Mouse (Mus musculus): ENCODE results near the gene Rab9. TPM values are rescaled to one million over a fixed set of nuclear protein-coding genes. Genes with fewer than 3 reads are reported as not detected.
"Not testable (repeated sequence)": the region's sequence is repeated elsewhere in the genome, so short reads cannot be mapped to it uniquely, and the experiment has no call there.

Rab9 gene
- 43.3 and 44.8 TPM in 2 replicates for polyA plus RNA-seq (2016; fragmentation: Nextera tagmentation; extraction: Ambion mirVana)

DNA sequence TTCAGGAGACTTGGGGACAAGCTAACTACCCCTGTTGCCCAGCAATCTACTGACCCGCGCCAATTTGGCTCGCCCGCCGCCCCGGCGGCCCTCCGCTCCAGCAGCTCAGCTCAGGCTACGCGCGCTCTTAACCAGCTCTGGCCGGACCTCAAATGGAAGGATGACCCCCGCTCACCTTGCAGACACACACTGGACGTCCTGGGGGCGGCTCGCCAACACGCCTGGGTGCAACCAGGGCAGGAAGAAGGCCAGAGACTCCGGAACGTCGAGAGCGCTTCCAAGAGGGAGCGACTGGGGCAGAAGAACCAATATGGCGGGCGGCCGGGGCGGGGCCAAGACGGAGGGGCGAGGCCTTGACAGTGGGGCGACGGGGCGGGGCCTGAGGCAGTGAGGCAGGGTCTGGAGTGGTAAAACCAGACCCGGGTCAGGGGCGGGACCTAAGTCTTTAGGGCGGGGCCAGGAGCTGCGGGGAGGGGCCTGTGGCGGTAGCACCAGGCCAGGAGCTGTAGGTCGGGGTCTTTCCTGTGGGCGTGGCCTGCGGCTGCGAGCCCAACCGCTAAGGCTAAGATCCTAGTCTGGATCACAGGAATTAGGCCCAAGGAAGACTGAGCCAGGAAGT is at the start of gene Rab9:
Rab9 (minus strand) TSS at position 503 of the 619 bp plus-strand sequence.
- Histone ChIP-seq H3K36me3 (peaks cover 11% of the 10 kb centered on the region), H3K9me3 (no peaks in the 10 kb centered on the region), H3K27ac (peak within 1 kb of the TSS; percentile 92), H3K27me3 (ENCODE audit: insufficient read depth, poor library complexity, severe bottlenecking) (peaks cover 27% of the 10 kb centered on the region), H3K4me3 (peak within 1 kb of the TSS; percentile 66), H3K4me1 (replicated peaks) (no peaks in the 10 kb centered on the region)
- DNase-seq (ENCODE audit: low spot score) = peak; percentile 95
- 18% methylated on average over 41 of the region's 41 CpGs for WGBS

- no peak for DNase-seq (ENCODE audit: low spot score)
- H3K9me3 ChIP-seq = no peaks in the 10 kb centered on the region
- H3K27me3 ChIP-seq (ENCODE audit: insufficient read depth, poor library complexity, severe bottlenecking) = peaks cover 19% of the 10 kb centered on the region
- H3K4me3 ChIP-seq = no peak overlapping the region
- no peaks in the 10 kb centered on the region for H3K4me1 ChIP-seq (replicated peaks)
- 91% methylated on average over 3 of the region's 3 CpGs for WGBS
- no peaks in the 10 kb centered on the region for H3K36me3 ChIP-seq
- H3K27ac ChIP-seq = no peak overlapping the region
Observed at GRCm38 (mm10) chrX:166528126-166528525, 48.5 kb upstream of the Rab9 start.

DNA sequence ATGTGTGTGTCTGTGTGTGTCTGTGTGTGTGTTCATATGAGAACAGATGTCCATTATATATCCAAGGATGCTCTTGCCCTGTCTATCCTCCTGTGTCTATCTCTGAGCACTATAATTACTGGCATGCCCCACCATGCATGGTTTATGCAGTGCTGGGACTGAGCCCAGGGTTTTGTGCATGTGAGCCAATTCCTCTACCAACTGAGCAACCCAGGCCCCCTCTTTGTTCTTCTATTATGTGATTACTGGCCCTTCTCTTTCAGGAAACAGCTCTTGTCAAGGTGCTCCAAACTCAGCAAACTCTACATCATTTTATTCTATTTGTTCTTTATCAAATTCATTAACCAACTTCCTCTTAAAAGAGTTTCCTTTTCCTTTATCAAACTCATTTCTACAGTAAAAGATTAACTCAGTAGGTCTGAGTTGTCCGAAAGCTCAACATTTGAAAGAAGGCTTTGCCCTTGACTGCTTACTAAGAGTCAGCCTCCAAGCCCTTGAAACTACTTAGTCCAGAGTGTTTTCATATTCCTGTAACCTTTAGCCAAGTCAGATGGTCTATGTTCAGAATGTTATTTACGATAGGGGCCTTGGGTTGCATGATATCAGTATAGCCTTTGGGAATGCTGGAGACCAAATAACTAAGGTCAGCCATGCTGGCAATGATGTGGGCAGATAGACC is 46.1 kb upstream of the Rab9 start:
- H3K36me3 ChIP-seq = no peaks in the 10 kb centered on the region
- H3K27ac ChIP-seq = no peak overlapping the region
- 94% methylated on average over 2 of the region's 2 CpGs for WGBS
- H3K4me1 ChIP-seq (replicated peaks) = no peaks in the 10 kb centered on the region
- no peaks in the 10 kb centered on the region for H3K9me3 ChIP-seq
- no peak overlapping the region for H3K4me3 ChIP-seq
- peaks cover 23% of the 10 kb centered on the region for H3K27me3 ChIP-seq (ENCODE audit: insufficient read depth, poor library complexity, severe bottlenecking)
- DNase-seq (ENCODE audit: low spot score) = no peak

GRCm38 (mm10) chrX:166520782-166521181 is 41.1 kb upstream of the Rab9 start:
- WGBS = 81% methylated on average over 5 of the region's 5 CpGs
- H3K36me3 ChIP-seq = no peaks in the 10 kb centered on the region
- H3K27me3 ChIP-seq (ENCODE audit: insufficient read depth, poor library complexity, severe bottlenecking) = peaks cover 35% of the 10 kb centered on the region
- no peaks in the 10 kb centered on the region for H3K4me1 ChIP-seq (replicated peaks)
- H3K4me3 ChIP-seq = no peak overlapping the region
- H3K27ac ChIP-seq = no peak overlapping the region
- DNase-seq (ENCODE audit: low spot score) = no peak
- H3K9me3 ChIP-seq = no peaks in the 10 kb centered on the region

GRCm38 (mm10) chrX:166518345-166518744 is 38.7 kb upstream of the Rab9 start, which contains the start of gene Tceanc:
Gene Tceanc, minus strand, starts transcription at chrX:166518567.
- H3K27ac ChIP-seq = no peak within 1 kb of the TSS
- H3K27me3 ChIP-seq (ENCODE audit: insufficient read depth, poor library complexity, severe bottlenecking) = peaks cover 40% of the 10 kb centered on the region
- DNase-seq (ENCODE audit: low spot score) = no peak
- no peak within 1 kb of the TSS for H3K4me3 ChIP-seq
- 75% methylated on average over 16 of the region's 16 CpGs for WGBS
- no peaks in the 10 kb centered on the region for H3K4me1 ChIP-seq (replicated peaks)
- H3K36me3 ChIP-seq = no peaks in the 10 kb centered on the region
- no peaks in the 10 kb centered on the region for H3K9me3 ChIP-seq

GRCm38 (mm10) chrX:166516631-166517030 is 37.0 kb upstream of the Rab9 start:
- no peaks in the 10 kb centered on the region for H3K9me3 ChIP-seq
- no peak overlapping the region for H3K4me3 ChIP-seq
- no peaks in the 10 kb centered on the region for H3K36me3 ChIP-seq
- no peak for DNase-seq (ENCODE audit: low spot score)
- H3K27me3 ChIP-seq (ENCODE audit: insufficient read depth, poor library complexity, severe bottlenecking) = peaks cover 35% of the 10 kb centered on the region
- WGBS = 83% methylated on average over 1 of the region's 1 CpGs
- H3K4me1 ChIP-seq (replicated peaks) = no peaks in the 10 kb centered on the region
- H3K27ac ChIP-seq = no peak overlapping the region

DNA sequence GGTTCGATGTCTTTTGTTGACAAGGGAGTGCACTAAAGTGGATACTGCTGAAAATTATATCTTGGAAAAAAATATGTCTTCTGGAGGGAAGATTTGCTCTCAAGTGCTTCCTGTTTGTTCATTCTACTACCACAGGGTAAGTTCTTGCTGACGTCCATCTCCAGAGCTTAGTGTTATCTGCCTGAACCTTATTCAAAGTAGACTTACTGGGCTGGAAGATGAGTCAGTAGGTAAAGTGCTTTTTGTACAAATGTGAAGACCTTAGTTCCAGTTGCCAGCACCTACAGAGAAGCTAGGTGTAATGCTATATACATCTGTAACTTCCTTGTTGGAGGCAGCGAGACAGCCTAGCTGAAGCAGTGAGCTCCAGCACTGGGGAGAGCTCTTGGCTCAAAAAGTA is 36.3 kb upstream of the Rab9 start:
- Histone ChIP-seq H3K9me3 (no peaks in the 10 kb centered on the region), H3K4me3 (no peak overlapping the region), H3K36me3 (no peaks in the 10 kb centered on the region), H3K4me1 (replicated peaks) (no peaks in the 10 kb centered on the region), H3K27ac (no peak overlapping the region), H3K27me3 (ENCODE audit: insufficient read depth, poor library complexity, severe bottlenecking) (peaks cover 33% of the 10 kb centered on the region)
- no peak for DNase-seq (ENCODE audit: low spot score)
- 96% methylated on average over 3 of the region's 3 CpGs for WGBS

- WGBS = 25% methylated on average over 12 of the region's 12 CpGs
- peak; percentile 4 for DNase-seq (ENCODE audit: low spot score)
- H3K9me3 ChIP-seq; H3K27ac ChIP-seq; H3K36me3 ChIP-seq; H3K4me3 ChIP-seq; H3K4me1 ChIP-seq (replicated peaks): not testable (repeated sequence)
- H3K27me3 ChIP-seq (ENCODE audit: insufficient read depth, poor library complexity, severe bottlenecking) = peaks cover 27% of the 10 kb centered on the region
Observed at GRCm38 (mm10) chrX:166514035-166514434, 34.4 kb upstream of the Rab9 start.

- no peaks in the 10 kb centered on the region for H3K9me3 ChIP-seq
- no peak overlapping the region for H3K4me3 ChIP-seq
- no peaks in the 10 kb centered on the region for H3K36me3 ChIP-seq
- 90% methylated on average over 4 of the region's 4 CpGs for WGBS
- H3K4me1 ChIP-seq (replicated peaks) = 0 out of 2 replicates have a peak, but pooled peaks cover 5% of the 10 kb centered on the region
- no peak overlapping the region for H3K27ac ChIP-seq
- peaks cover 29% of the 10 kb centered on the region for H3K27me3 ChIP-seq (ENCODE audit: insufficient read depth, poor library complexity, severe bottlenecking)
- DNase-seq (ENCODE audit: low spot score) = no peak
Observed at GRCm38 (mm10) chrX:166512071-166512470, 32.4 kb upstream of the Rab9 start.

DNA sequence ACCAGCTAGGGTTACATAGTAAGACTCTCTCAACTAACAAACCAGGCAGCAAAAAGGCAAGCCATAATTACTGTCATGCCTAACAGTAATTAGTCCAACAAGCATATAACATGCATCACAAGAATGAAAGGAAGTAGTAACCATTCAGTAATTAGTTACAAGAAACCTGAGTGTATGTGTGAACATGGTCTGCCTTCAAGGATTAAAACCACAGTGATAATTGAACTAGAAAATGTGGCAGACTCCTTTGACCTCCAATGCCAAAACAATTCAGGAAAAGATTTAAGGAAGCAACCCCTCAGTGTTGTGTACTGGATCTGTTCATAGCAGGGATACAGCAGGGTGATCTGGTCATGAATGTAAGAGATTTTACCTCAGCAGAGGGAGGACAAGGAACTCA is 31.4 kb upstream of the Rab9 start:
- H3K27ac ChIP-seq = 0 out of 2 replicates have a peak overlapping the region, but pooled peaks have one; percentile 97

GRCm38 (mm10) chrX:166509761-166510738 is 30.4 kb upstream of the Rab9 start:
- peak overlapping the region; percentile 63 for H3K4me3 ChIP-seq
- peak; percentile 92 for DNase-seq (ENCODE audit: low spot score)
- peaks cover 8% of the 10 kb centered on the region; the same call in 1 of the 2 replicates for H3K36me3 ChIP-seq
- peaks cover 19% of the 10 kb centered on the region for H3K27me3 ChIP-seq (ENCODE audit: insufficient read depth, poor library complexity, severe bottlenecking)
- 26% methylated on average over 64 of the region's 65 CpGs for WGBS
- H3K9me3 ChIP-seq = no peaks in the 10 kb centered on the region
- 0 out of 2 replicates have a peak, but pooled peaks cover 5% of the 10 kb centered on the region for H3K4me1 ChIP-seq (replicated peaks)
- H3K27ac ChIP-seq = peak overlapping the region; percentile 97

More for the DNA sequence above, 31.4 kb upstream of the Rab9 start:
- H3K9me3 ChIP-seq = no peaks in the 10 kb centered on the region
- no peaks in the 10 kb centered on the region for H3K36me3 ChIP-seq
- 0 out of 2 replicates have a peak, but pooled peaks cover 5% of the 10 kb centered on the region for H3K4me1 ChIP-seq (replicated peaks)
- DNase-seq (ENCODE audit: low spot score) = no peak
- peaks cover 27% of the 10 kb centered on the region for H3K27me3 ChIP-seq (ENCODE audit: insufficient read depth, poor library complexity, severe bottlenecking)
- no peak overlapping the region for H3K4me3 ChIP-seq

- Histone ChIP-seq H3K27ac (no peak overlapping the region), H3K4me1 (replicated peaks) (0 out of 2 replicates have a peak, but pooled peaks cover 4% of the 10 kb centered on the region), H3K9me3 (no peaks in the 10 kb centered on the region), H3K4me3 (no peak overlapping the region), H3K36me3 (peaks cover 27% of the 10 kb centered on the region), H3K27me3 (ENCODE audit: insufficient read depth, poor library complexity, severe bottlenecking) (peaks cover 24% of the 10 kb centered on the region; the same call in 1 of the 2 replicates)
- DNase-seq (ENCODE audit: low spot score) = no peak
- WGBS = 57% methylated on average over 2 of the region's 2 CpGs
Observed at GRCm38 (mm10) chrX:166504421-166504820, 24.8 kb upstream of the Rab9 start.

Data from hindbrain, embryonic 10.5 days (tissue).